Mouse (Mus musculus) kidney, embryonic 16.5 days (tissue): ENCODE data around the gene Col1a2. TPM values are rescaled to one million over a fixed set of nuclear protein-coding genes. Genes with fewer than 3 reads are reported as not detected.

ENCODE experiments used
- ATAC-seq: fragments of 200-750 bp; cut with Nextera tagmentation; 2 replicates; pipeline ENCODE4 v1.8.0; 2017; ENCODE audit warnings: moderate TSS enrichment; ENCODE audit not compliant: low FRiP score, low TSS enrichment
- H3K27ac ChIP-seq: fragments of 300-500 bp; sonication (generic); 2 replicates; pipeline ENCODE4 v1.5.1; 2014; ENCODE audit warnings: low read length
- H3K27me3 ChIP-seq: fragments of 300-500 bp; sonication (generic); 2 replicates; pipeline ENCODE4 v1.6.1; 2014; ENCODE audit warnings: low read length, control low read depth, mixed read lengths; ENCODE audit not compliant: insufficient read depth
- H3K36me3 ChIP-seq: fragments of 300-500 bp; sonication (generic); 2 replicates; pipeline ENCODE4 v1.6.1; 2014; ENCODE audit warnings: low read length, control low read depth, mixed read lengths; ENCODE audit not compliant: insufficient read depth
- H3K4me1 ChIP-seq: fragments of 300-500 bp; sonication (generic); 2 replicates; pipeline ENCODE4 v1.6.1; 2014; ENCODE audit warnings: low read length, control low read depth, mixed read lengths; ENCODE audit not compliant: insufficient read depth
- H3K4me2 ChIP-seq: fragments of 300-500 bp; sonication (generic); replicated peaks from 2 replicates; pipeline ENCODE4 v1.6.1; 2014; ENCODE audit warnings: low read depth, low read length
- H3K4me3 ChIP-seq: fragments of 300-500 bp; sonication (generic); 2 replicates; pipeline ENCODE4 v1.5.1; 2014; ENCODE audit warnings: mild to moderate bottlenecking, low read length
- H3K9ac ChIP-seq: fragments of 300-500 bp; sonication (generic); replicated peaks from 2 replicates; pipeline ENCODE4 v1.6.1; 2014; ENCODE audit warnings: low read length
- H3K9me3 ChIP-seq: fragments of 300-500 bp; sonication (generic); 2 replicates; pipeline ENCODE4 v1.6.1; 2016; ENCODE audit warnings: low read length, control low read depth
- WGBS: fragments of 180-500 bp; shearing (Covaris S2); extraction: QIAGEN DNeasy Blood & Tissue Kit; methylation state at CpG from one replicate; pipeline ENCODE4 v1.1.7; 2014; 5-methylcytosine and 5-hydroxymethylcytosine counted together
- polyA plus RNA-seq: library from polyadenylated mRNA; unstranded; fragments of >200 nt; fragmentation: Nextera tagmentation; extraction: Ambion mirVana; gene quantifications from 2 replicates; pipeline ENCODE4 v1.2.1, GENCODE M21; 2015

Gene Col1a2
- polyA plus RNA-seq, 1 experiment from 2014 or later: 618 TPM

GRCm38 (mm10) chr6:4488966-4489365 lies 15.6 kb upstream of the Col1a2 start:
- Histone ChIP-seq H3K9me3 (no peaks in the 10 kb centered on the region), H3K9ac (peak overlapping the region; percentile 50; the same call in 1 of the 2 replicates), H3K27me3 (no peaks in the 10 kb centered on the region), H3K4me3 (peak overlapping the region; percentile 12; the same call in 1 of the 2 replicates), H3K27ac (peak overlapping the region; percentile 93), H3K4me2 (peak overlapping the region; percentile 41), H3K4me1 (peaks cover 28% of the 10 kb centered on the region), H3K36me3 (no peaks in the 10 kb centered on the region)
- ATAC-seq: no peak
- 19% methylated on average over 1 of the region's 1 CpGs for WGBS

- Histone ChIP-seq H3K4me2 (peak overlapping the region; percentile 41), H3K36me3 (no peaks in the 10 kb centered on the region), H3K27ac (peak overlapping the region; percentile 93), H3K9ac (peak overlapping the region; percentile 50; the same call in 1 of the 2 replicates), H3K9me3 (no peaks in the 10 kb centered on the region), H3K4me1 (peaks cover 22% of the 10 kb centered on the region), H3K27me3 (no peaks in the 10 kb centered on the region), H3K4me3 (peak overlapping the region; percentile 12)
- 9% methylated on average over 6 of the region's 6 CpGs for WGBS
- ATAC-seq: peak; percentile 97
Measured at GRCm38 (mm10) chr6:4489366-4490245, 15.0 kb upstream of the Col1a2 start.

GRCm38 (mm10) chr6:4493666-4494065 lies 10.9 kb upstream of the Col1a2 start:
- ATAC-seq: no peak
- H3K9me3 ChIP-seq: no peaks in the 10 kb centered on the region
- WGBS: 82% methylated on average over 2 of the region's 2 CpGs

GRCm38 (mm10) chr6:4496428-4496827 lies 8.2 kb upstream of the Col1a2 start:
- no peaks in the 10 kb centered on the region for H3K36me3 ChIP-seq
- H3K27ac ChIP-seq: no peak overlapping the region
- WGBS: 80% methylated on average over 1 of the region's 1 CpGs
- no peak overlapping the region for H3K4me3 ChIP-seq
- ATAC-seq: no peak
- no peaks in the 10 kb centered on the region for H3K27me3 ChIP-seq
- H3K4me2 ChIP-seq: no peak overlapping the region
- no peaks in the 10 kb centered on the region for H3K9me3 ChIP-seq
- H3K4me1 ChIP-seq: no peaks in the 10 kb centered on the region
- H3K9ac ChIP-seq: no peak overlapping the region

More at GRCm38 (mm10) chr6:4493666-4494065, 10.9 kb upstream of the Col1a2 start:
- H3K4me2 ChIP-seq: no peak overlapping the region
- H3K27me3 ChIP-seq: no peaks in the 10 kb centered on the region
- no peak overlapping the region for H3K9ac ChIP-seq
- no peak overlapping the region for H3K27ac ChIP-seq
- peaks cover 14% of the 10 kb centered on the region for H3K4me1 ChIP-seq
- no peaks in the 10 kb centered on the region for H3K36me3 ChIP-seq
- H3K4me3 ChIP-seq: no peak overlapping the region

- ATAC-seq: no peak
- Histone ChIP-seq H3K9ac (no peak overlapping the region), H3K4me2 (no peak overlapping the region), H3K27ac (no peak overlapping the region), H3K9me3 (no peaks in the 10 kb centered on the region), H3K4me1 (no peaks in the 10 kb centered on the region; the same call in 1 of the 2 replicates), H3K4me3 (no peak overlapping the region), H3K27me3 (no peaks in the 10 kb centered on the region), H3K36me3 (no peaks in the 10 kb centered on the region)
- WGBS: 7% methylated on average over 1 of the region's 1 CpGs
Measured at GRCm38 (mm10) chr6:4503106-4503505, 1.5 kb upstream of the Col1a2 start.

- under 1% methylated on average over 31 of the region's 31 CpGs for WGBS
- H3K4me1 ChIP-seq: no peaks in the 10 kb centered on the region; the same call in 1 of the 2 replicates
Measured at GRCm38 (mm10) chr6:4505158-4505997, 764 bp downstream of the Col1a2 start.

GRCm38 (mm10) chr6:4506106-4506505 lies 1.5 kb downstream of the Col1a2 start:
- H3K4me1 ChIP-seq: no peaks in the 10 kb centered on the region; the same call in 1 of the 2 replicates
- 0 out of 2 replicates have a peak, but pooled peaks have one; percentile 28 for ATAC-seq

More at GRCm38 (mm10) chr6:4505158-4505997, 764 bp downstream of the Col1a2 start:
- Histone ChIP-seq H3K9ac (peak overlapping the region; percentile 65), H3K9me3 (no peaks in the 10 kb centered on the region), H3K4me3 (peak overlapping the region; percentile 49), H3K36me3 (0 out of 2 replicates have a peak, but pooled peaks cover 5% of the 10 kb centered on the region), H3K27me3 (no peaks in the 10 kb centered on the region), H3K27ac (peak overlapping the region; percentile 80), H3K4me2 (peak overlapping the region; percentile 71)
- peak; percentile 95 for ATAC-seq

GRCm38 (mm10) chr6:4506791-4507190 lies 2.2 kb downstream of the Col1a2 start:
- H3K36me3 ChIP-seq: 0 out of 2 replicates have a peak, but pooled peaks cover 6% of the 10 kb centered on the region
- H3K9me3 ChIP-seq: no peaks in the 10 kb centered on the region
- peak overlapping the region; percentile 71 for H3K4me2 ChIP-seq
- H3K27ac ChIP-seq: no peak overlapping the region; the same call in 1 of the 2 replicates
- no peaks in the 10 kb centered on the region; the same call in 1 of the 2 replicates for H3K4me1 ChIP-seq
- WGBS: 69% methylated on average over 5 of the region's 5 CpGs
- H3K27me3 ChIP-seq: no peaks in the 10 kb centered on the region
- peak overlapping the region; percentile 49 for H3K4me3 ChIP-seq
- peak overlapping the region; percentile 65 for H3K9ac ChIP-seq
- ATAC-seq: no peak

More at GRCm38 (mm10) chr6:4506106-4506505, 1.5 kb downstream of the Col1a2 start:
- Histone ChIP-seq H3K36me3 (0 out of 2 replicates have a peak, but pooled peaks cover 5% of the 10 kb centered on the region), H3K4me3 (peak overlapping the region; percentile 49), H3K9me3 (no peaks in the 10 kb centered on the region), H3K27me3 (no peaks in the 10 kb centered on the region), H3K4me2 (peak overlapping the region; percentile 71), H3K27ac (peak overlapping the region; percentile 61; the same call in 1 of the 2 replicates), H3K9ac (peak overlapping the region; percentile 65)
- 7% methylated on average over 11 of the region's 11 CpGs for WGBS

- Histone ChIP-seq H3K36me3 (0 out of 2 replicates have a peak, but pooled peaks cover 6% of the 10 kb centered on the region), H3K27me3 (no peaks in the 10 kb centered on the region), H3K9me3 (no peaks in the 10 kb centered on the region), H3K4me3 (peak overlapping the region; percentile 49), H3K27ac (no peak overlapping the region), H3K9ac (no peak overlapping the region), H3K4me2 (peak overlapping the region; percentile 71), H3K4me1 (no peaks in the 10 kb centered on the region; the same call in 1 of the 2 replicates)
- 78% methylated on average over 1 of the region's 1 CpGs for WGBS
- no peak for ATAC-seq
Measured at GRCm38 (mm10) chr6:4507323-4507722, 2.7 kb downstream of the Col1a2 start.
